Mouse (Mus musculus): Measurements from ENCODE around the gene Nhsl2. TPM values are rescaled to one million over a fixed set of nuclear protein-coding genes. Genes with fewer than 3 reads are reported as not detected.
A peak's percentile ranks its signal among the peaks of the same experiment; 100 is the strongest.

The Nhsl2 gene
- polyA plus RNA-seq, 1 experiment from 2014 or later: 9.8 TPM

DNA sequence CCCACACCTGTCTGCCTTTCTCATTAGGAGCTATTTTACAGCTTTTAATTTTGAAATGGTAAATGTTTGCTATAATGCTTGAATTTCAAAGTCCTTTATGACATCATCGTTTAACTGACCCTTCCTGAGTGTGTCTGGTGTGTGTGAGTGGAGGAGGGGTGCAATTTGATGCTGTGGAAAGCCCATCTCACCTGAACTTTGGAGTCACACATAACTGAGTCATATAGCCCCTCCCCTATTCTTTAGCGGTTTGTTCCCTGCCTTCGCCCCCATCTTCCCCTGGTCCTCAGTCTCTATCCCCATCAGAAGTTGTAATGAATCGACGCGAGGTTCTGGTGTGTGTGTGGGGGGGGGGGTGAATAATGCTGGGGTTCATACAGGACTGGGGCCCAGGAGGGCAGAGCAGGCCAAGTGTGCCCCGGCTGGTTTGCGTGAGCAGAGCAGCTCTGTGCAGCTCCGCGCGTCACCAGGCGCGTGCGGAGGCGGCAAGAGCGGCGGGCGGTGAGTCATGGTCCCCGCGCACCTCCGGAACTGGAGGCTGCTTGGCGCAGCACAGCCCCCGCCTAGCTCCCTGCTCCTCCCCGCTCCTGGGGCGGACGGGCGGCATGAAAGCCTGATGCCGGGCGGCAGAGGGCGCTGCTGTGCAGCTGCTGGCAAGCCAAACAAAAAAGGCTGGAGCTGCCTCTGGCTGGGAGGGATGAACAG lies 104.8 kb downstream of the Nhsl2 start:
- H3K36me3 ChIP-seq: no peaks in the 10 kb centered on the region
- ATAC-seq (ENCODE audit: low FRiP score, low read depth): peak; percentile 98
- H3K9ac ChIP-seq (replicated peaks): no peak overlapping the region; the same call in 1 of the 2 replicates
- no peaks in the 10 kb centered on the region for H3K9me3 ChIP-seq
- H3K4me1 ChIP-seq: no peaks in the 10 kb centered on the region
- H3K4me3 ChIP-seq: peak overlapping the region; percentile 37
- peaks cover 49% of the 10 kb centered on the region for H3K27me3 ChIP-seq
- 20% methylated on average over 30 of the region's 30 CpGs for WGBS
- H3K27ac ChIP-seq (replicated peaks): no peak overlapping the region
- H3K4me2 ChIP-seq (replicated peaks): peak overlapping the region; percentile 57

GRCm38 (mm10) chrX:101954492-101954851 lies 105.3 kb downstream of the Nhsl2 start:
- WGBS: 44% methylated on average over 6 of the region's 6 CpGs
- no peaks in the 10 kb centered on the region for H3K36me3 ChIP-seq
- no peaks in the 10 kb centered on the region for H3K4me1 ChIP-seq
- H3K4me2 ChIP-seq (replicated peaks): peak overlapping the region; percentile 57
- H3K27me3 ChIP-seq: peaks cover 53% of the 10 kb centered on the region
- H3K9ac ChIP-seq (replicated peaks): no peak overlapping the region
- H3K4me3 ChIP-seq: no peak overlapping the region
- no peaks in the 10 kb centered on the region for H3K9me3 ChIP-seq
- H3K27ac ChIP-seq (replicated peaks): no peak overlapping the region
- no peak for ATAC-seq (ENCODE audit: low FRiP score, low read depth)

DNA sequence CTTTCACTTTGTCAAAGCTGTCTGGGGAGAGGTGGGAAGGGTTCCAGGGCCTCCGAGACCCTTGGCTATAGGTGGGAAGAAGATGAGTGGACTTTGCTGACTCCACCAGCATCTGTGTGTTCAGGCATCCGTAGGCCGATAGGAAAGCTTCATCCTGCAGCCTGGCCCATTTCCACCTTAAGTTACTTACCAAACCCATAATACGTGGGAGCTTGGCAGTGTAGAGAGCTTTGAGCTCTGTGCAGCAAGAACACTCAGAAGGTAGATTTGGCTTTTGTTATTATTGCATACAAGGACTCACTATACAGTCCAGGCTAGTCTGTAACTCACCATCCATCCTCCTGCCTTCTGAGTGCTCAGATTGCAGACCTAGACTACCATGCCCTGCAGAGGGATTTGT lies 112.7 kb downstream of the Nhsl2 start:
- Histone ChIP-seq H3K27ac (replicated peaks) (no peak overlapping the region), H3K9me3 (no peaks in the 10 kb centered on the region), H3K4me2 (replicated peaks) (no peak overlapping the region), H3K36me3 (no peaks in the 10 kb centered on the region), H3K4me3 (no peak overlapping the region), H3K9ac (replicated peaks) (no peak overlapping the region), H3K27me3 (peaks cover 58% of the 10 kb centered on the region), H3K4me1 (no peaks in the 10 kb centered on the region)
- WGBS: 83% methylated on average over 4 of the region's 4 CpGs
- no peak for ATAC-seq (ENCODE audit: low FRiP score, low read depth)

DNA sequence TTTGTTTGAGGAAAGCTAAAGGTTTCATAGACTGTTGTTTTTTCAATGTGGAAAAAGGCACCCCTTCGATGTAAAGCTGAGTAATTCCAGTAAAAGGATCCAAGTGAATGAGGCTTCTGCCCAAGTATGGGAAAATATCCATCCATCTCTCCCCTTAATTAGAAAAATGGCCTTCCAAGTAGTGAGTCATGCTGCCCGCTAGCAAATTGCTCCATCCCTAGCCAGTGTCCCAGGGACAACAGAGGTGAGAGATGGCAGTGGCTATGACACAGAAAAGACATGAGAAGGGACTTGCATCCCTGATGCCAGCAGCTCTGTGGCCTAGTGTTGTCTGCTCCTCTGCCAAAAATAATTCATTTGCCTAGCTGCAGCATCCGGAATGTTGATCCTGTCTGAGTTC lies 114.5 kb downstream of the Nhsl2 start:
- 89% methylated on average over 3 of the region's 3 CpGs for WGBS
- Histone ChIP-seq H3K9me3 (no peaks in the 10 kb centered on the region), H3K4me2 (replicated peaks) (no peak overlapping the region), H3K4me3 (no peak overlapping the region), H3K4me1 (no peaks in the 10 kb centered on the region), H3K27ac (replicated peaks) (no peak overlapping the region), H3K9ac (replicated peaks) (no peak overlapping the region), H3K36me3 (no peaks in the 10 kb centered on the region), H3K27me3 (peaks cover 44% of the 10 kb centered on the region)
- no peak for ATAC-seq (ENCODE audit: low FRiP score, low read depth)

DNA sequence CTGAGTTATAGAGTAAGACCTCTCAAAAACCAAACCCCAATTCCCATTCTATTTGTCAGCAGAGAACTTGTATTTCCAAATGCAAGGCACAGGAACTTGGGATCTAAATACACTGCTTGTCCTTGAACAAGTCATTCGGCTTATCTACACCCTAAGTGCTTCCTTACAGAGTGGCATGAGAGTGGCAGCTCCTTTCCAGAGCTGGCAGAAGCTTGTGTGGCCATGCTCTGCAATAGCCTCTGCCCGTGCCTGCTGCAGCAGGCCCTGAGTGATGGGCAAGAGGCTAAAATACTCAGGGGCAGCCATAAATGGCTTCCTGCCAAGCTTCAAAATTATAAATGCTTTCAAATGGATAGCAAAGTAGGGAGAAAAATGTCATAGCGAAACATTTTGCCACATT lies 123.8 kb downstream of the Nhsl2 start:
- Histone ChIP-seq H3K9me3 (no peaks in the 10 kb centered on the region), H3K9ac (replicated peaks) (no peak overlapping the region), H3K4me1 (no peaks in the 10 kb centered on the region), H3K36me3 (no peaks in the 10 kb centered on the region), H3K27me3 (peaks cover 25% of the 10 kb centered on the region), H3K4me2 (replicated peaks) (no peak overlapping the region), H3K4me3 (no peak overlapping the region), H3K27ac (replicated peaks) (no peak overlapping the region)
- ATAC-seq (ENCODE audit: low FRiP score, low read depth): no peak
- WGBS: 84% methylated on average over 3 of the region's 3 CpGs

DNA sequence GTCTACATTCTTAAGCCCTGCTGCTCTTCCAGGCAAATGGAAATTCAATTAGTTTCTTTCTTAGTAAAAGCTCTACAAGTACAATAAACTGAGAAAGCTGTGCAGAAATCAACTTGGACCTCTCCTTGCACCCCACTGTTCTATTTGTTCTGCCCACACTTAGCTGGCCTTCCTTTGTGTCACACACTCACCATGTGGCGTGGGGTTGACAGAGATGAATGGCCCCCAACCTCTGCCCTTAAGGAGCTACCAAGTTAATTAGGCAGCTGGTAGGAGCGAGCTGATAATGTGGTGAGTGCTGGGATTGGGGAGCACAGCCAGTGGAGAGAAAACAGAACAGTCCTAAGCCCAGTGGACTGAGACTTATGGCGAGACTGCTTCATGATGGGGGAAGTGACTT lies 127.7 kb downstream of the Nhsl2 start:
- 35% methylated on average over 3 of the region's 3 CpGs for WGBS
- Histone ChIP-seq H3K9ac (replicated peaks) (no peak overlapping the region), H3K4me1 (no peaks in the 10 kb centered on the region), H3K4me3 (no peak overlapping the region), H3K27ac (replicated peaks) (no peak overlapping the region), H3K4me2 (replicated peaks) (no peak overlapping the region), H3K9me3 (no peaks in the 10 kb centered on the region), H3K27me3 (peaks cover 62% of the 10 kb centered on the region), H3K36me3 (no peaks in the 10 kb centered on the region)
- no peak for ATAC-seq (ENCODE audit: low FRiP score, low read depth)

DNA sequence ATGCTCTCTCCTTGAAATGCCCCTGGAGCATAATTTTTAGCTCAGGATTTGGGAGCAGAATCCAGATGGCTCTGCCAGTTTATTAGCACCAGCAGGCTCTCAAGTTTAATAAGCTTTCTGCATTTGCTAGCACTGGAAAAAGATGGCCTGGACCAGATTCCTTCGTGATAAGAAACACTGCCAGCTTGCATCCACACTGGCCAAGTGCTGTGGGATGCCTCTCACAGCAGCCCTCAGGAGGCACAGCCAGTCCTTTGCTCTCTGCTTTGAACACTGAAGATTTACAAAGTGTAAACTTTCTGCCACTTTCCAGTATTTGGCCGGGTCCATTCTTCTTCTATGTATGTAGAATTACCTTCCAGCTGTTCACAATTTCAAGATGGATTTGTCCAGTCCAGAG lies 129.7 kb downstream of the Nhsl2 start:
- H3K9me3 ChIP-seq: no peaks in the 10 kb centered on the region
- no peak overlapping the region for H3K27ac ChIP-seq (replicated peaks)
- no peak overlapping the region for H3K4me3 ChIP-seq
- H3K36me3 ChIP-seq: no peaks in the 10 kb centered on the region
- peaks cover 66% of the 10 kb centered on the region for H3K27me3 ChIP-seq
- 46% methylated on average over 2 of the region's 2 CpGs for WGBS
- no peak for ATAC-seq (ENCODE audit: low FRiP score, low read depth)
- no peak overlapping the region for H3K4me2 ChIP-seq (replicated peaks)
- no peaks in the 10 kb centered on the region for H3K4me1 ChIP-seq
- no peak overlapping the region for H3K9ac ChIP-seq (replicated peaks)

DNA sequence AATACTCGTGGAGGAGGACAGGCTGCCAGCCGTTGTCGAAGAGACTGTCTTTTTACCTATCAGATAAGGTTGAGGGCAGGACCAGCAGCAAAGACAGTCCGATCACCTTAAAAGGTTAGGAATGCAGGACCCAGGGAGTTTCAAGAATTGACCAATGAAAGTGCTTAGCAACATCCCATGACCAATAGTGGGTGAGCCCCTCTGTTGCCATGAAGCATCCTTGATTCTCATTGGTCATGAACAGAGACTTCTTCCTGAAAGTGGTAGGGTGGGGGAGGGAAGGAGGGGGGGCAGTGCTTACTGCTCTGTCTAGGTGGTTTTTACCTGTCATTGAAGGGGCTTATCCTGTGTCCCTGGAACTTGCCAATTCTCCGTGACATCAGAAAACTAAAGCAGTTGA lies 130.1 kb downstream of the Nhsl2 start:
- no peaks in the 10 kb centered on the region for H3K4me1 ChIP-seq
- H3K9ac ChIP-seq (replicated peaks): no peak overlapping the region
- 0 out of 2 replicates have a peak, but pooled peaks have one; percentile 44 for ATAC-seq (ENCODE audit: low FRiP score, low read depth)
- H3K27ac ChIP-seq (replicated peaks): no peak overlapping the region
- peaks cover 66% of the 10 kb centered on the region for H3K27me3 ChIP-seq
- WGBS: 59% methylated on average over 5 of the region's 5 CpGs
- H3K9me3 ChIP-seq: no peaks in the 10 kb centered on the region
- H3K4me2 ChIP-seq (replicated peaks): no peak overlapping the region
- no peaks in the 10 kb centered on the region for H3K36me3 ChIP-seq
- H3K4me3 ChIP-seq: no peak overlapping the region

- Histone ChIP-seq H3K4me2 (replicated peaks) (no peak overlapping the region), H3K27ac (replicated peaks) (no peak overlapping the region), H3K36me3 (no peaks in the 10 kb centered on the region), H3K9ac (replicated peaks) (no peak overlapping the region), H3K9me3 (no peaks in the 10 kb centered on the region), H3K4me3 (no peak overlapping the region), H3K27me3 (peaks cover 77% of the 10 kb centered on the region), H3K4me1 (no peaks in the 10 kb centered on the region)
- no peak for ATAC-seq (ENCODE audit: low FRiP score, low read depth)
- 94% methylated on average over 2 of the region's 2 CpGs for WGBS
Measured at GRCm38 (mm10) chrX:101980586-101980985, 131.4 kb downstream of the Nhsl2 start.

DNA sequence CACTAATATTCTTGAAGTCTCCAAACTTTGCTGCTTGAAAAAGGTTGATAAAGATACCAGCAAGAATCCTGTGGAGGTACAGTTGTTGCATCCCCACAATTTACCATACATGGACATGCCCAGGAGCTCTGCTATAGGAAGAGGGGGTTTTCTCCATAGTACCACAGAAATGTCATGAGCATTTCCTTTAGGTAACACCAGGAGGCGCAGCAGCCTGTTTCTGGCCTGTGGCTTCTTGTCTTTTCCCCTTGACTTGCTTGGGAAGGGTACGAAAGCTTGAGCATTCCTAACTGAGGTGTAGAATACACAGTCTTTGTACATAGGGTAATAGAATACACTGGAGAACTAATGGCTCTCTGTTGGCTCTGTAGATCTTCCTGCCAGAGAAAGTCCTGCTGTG lies 132.3 kb downstream of the Nhsl2 start:
- ATAC-seq (ENCODE audit: low FRiP score, low read depth): no peak
- WGBS: 44% methylated on average over 2 of the region's 2 CpGs

GRCm38 (mm10) chrX:101983638-101984037 lies 134.5 kb downstream of the Nhsl2 start:
- ATAC-seq (ENCODE audit: low FRiP score, low read depth): no peak
- Histone ChIP-seq H3K4me1 (0 out of 2 replicates have a peak, but pooled peaks cover 6% of the 10 kb centered on the region), H3K9ac (replicated peaks) (no peak overlapping the region), H3K4me3 (no peak overlapping the region), H3K4me2 (replicated peaks) (no peak overlapping the region), H3K27me3 (peaks cover 76% of the 10 kb centered on the region), H3K27ac (replicated peaks) (no peak overlapping the region), H3K36me3 (no peaks in the 10 kb centered on the region), H3K9me3 (no peaks in the 10 kb centered on the region)
- 79% methylated on average over 6 of the region's 6 CpGs for WGBS

More for the DNA sequence above, 132.3 kb downstream of the Nhsl2 start:
- peaks cover 81% of the 10 kb centered on the region for H3K27me3 ChIP-seq
- H3K9me3 ChIP-seq: no peaks in the 10 kb centered on the region
- H3K4me1 ChIP-seq: no peaks in the 10 kb centered on the region
- H3K27ac ChIP-seq (replicated peaks): no peak overlapping the region
- H3K36me3 ChIP-seq: no peaks in the 10 kb centered on the region
- H3K4me3 ChIP-seq: no peak overlapping the region
- no peak overlapping the region for H3K9ac ChIP-seq (replicated peaks)
- no peak overlapping the region for H3K4me2 ChIP-seq (replicated peaks)

GRCm38 (mm10) chrX:101986657-101987367 lies 137.6 kb downstream of the Nhsl2 start:
- WGBS: 31% methylated on average over 9 of the region's 9 CpGs
- H3K4me2 ChIP-seq (replicated peaks): no peak overlapping the region
- H3K27ac ChIP-seq (replicated peaks): no peak overlapping the region
- ATAC-seq (ENCODE audit: low FRiP score, low read depth): peak; percentile 44; the same call in 1 of the 2 replicates
- no peak overlapping the region for H3K9ac ChIP-seq (replicated peaks)
- H3K4me1 ChIP-seq: 0 out of 2 replicates have a peak, but pooled peaks cover 6% of the 10 kb centered on the region
- H3K36me3 ChIP-seq: no peaks in the 10 kb centered on the region
- H3K9me3 ChIP-seq: no peaks in the 10 kb centered on the region
- peaks cover 71% of the 10 kb centered on the region for H3K27me3 ChIP-seq
- H3K4me3 ChIP-seq: no peak overlapping the region
